Mouse (Mus musculus) effector memory CD4-positive, alpha-beta T cell, adult 7 months (primary cell): ENCODE measurements around the gene Kat2b. TPM values are rescaled to one million over a fixed set of nuclear protein-coding genes. Genes with fewer than 3 reads are reported as not detected.

Experiments used
- polyA plus RNA-seq: library from polyadenylated mRNA; unstranded; fragments of 100-300 nt; shearing (Covaris generic); gene quantifications from one replicate; pipeline ENCODE4 v1.2.1, GENCODE M21; 2017

Kat2b gene
- polyA plus RNA-seq = 15.3 TPM

DNA sequence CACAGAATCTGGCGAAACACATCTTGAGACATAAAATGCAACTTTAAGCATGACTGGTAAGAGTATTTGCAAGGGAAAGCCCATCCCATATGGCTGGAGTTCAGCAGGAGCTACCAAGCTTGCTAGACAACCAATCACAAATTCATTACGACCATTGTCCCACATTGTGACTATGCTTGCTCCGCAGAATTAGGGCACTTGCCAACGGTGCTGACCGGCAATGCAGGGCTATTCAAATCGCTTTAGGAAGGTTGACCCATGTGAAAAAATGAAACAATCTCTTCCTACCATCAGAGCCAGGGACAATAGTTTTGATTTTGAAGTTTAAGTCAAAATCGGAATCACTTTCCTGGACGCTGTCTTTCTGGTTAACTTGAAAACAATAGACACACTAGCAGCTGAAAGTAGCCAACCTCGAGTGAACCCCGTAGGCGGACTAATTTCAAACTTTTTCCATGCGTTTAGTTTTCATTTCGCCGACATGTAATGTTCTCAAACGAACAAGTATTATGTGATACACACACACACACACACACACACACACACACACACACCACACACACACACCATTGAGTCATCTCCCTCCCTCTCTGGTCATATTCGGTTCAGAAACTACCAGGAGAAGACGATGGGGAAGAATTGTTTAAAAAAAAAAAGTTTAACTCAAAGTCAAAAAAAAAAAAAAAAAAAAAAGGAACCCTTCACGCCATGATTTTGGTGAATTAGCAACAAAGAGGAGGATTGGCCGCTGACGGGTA is at the start of gene Kat2b:
Gene Kat2b, plus strand, starts transcription at position 701 of the 758 bp plus-strand sequence.

DNA sequence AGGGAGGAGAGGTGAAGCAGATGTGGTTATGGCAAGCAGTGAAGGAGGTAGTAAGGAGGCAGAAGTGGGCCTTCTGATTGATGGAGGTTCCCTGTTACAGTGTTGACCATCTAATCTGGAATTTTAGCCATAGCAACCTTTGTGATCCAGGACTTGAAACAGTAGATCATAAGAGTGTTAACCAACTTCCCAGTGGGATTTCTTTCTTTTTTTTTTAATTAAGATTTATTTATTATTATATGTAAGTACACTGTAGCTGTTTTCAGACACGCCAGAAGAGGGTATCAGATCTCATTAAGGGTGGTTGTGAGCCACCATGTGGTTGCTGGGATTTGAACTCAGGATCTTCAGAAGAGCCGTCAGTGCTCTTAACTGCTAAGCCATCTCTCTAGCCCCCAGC is 27.3 kb upstream of the Kat2b start, which contains the start of gene Pp2d1:
Gene Pp2d1, minus strand, starts transcription at position 101 of the 400 bp plus-strand sequence.

DNA sequence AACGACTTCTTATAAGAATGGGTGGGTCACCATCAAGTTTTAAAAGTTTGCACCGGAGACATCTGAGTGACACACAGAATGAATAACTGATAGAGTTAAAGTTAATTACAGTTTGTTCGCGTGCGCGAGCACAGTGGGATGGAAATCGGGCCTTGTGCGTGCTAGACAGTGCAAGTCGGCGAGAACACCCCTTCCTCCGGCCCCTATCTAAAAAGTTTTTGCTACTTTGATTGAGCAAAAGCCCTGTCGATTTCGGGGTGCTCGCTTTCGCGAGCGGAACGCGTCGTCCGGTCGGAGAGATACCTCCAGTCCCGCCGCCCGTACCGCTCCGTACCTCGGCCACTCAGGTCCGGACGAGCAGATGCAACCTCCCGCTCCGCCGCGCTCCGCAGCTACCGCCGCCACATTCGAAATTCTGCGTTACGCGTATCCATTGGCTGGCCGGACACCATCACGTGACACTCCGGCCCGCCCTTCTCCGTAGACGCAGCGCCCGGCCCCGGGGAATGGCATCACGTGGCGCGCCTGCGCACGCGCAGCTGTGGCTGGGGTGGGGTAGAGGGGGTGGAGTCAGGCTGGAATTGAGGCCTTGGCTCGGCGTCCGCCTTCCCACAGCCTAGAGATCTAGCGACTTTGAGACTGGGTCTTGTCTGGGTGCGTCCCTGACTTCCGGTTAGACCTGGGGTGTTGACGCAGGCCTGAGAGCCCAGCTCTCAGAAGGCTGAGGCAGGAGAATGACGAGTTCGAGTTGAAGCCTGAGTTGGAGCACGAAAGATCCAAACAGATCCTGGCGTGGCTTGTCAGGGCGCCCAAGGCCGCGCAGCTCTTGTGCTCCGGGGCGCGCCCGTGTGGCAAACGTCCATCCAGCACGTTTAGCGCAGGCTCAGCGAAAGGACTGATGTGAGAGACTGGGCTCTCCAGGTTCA is 122.5 kb downstream of the Kat2b start, which contains the start of gene Sgo1:
Gene Sgo1, minus strand, starts transcription at position 457 of the 926 bp plus-strand sequence.

Other genes with a start within 250 kb of the Kat2b start
- 0.34 TPM for gene Efhb, start 103.5 kb upstream of the Kat2b start, polyA plus RNA-seq
- 166 TPM for gene Rab5a, start 87.6 kb upstream of the Kat2b start, polyA plus RNA-seq
- gene Pp2d1, start 27.4 kb upstream of the Kat2b start, polyA plus RNA-seq = 0.89 TPM
- gene Sgo1, start 122.5 kb downstream of the Kat2b start, polyA plus RNA-seq = 0.17 TPM